Mouse (Mus musculus) ES-E14 (cell line): ENCODE data around the gene Cep162. TPM values are rescaled to one million over a fixed set of nuclear protein-coding genes. Genes with fewer than 3 reads are reported as not detected.

ENCODE experiments used
- DNase-seq: peaks from one replicate; pipeline ENCODE4 v3.0.0-alpha.2; 2013; ENCODE audit warnings: low read depth, low spot score
- H3K27ac ChIP-seq: 2 replicates; pipeline ENCODE4 v1.5.1; 2012; ENCODE audit warnings: low read depth, mild to moderate bottlenecking, low read length, moderate library complexity, mixed read lengths; ENCODE audit not compliant: poor library complexity, insufficient read depth, severe bottlenecking
- H3K36me3 ChIP-seq: 2 replicates; pipeline ENCODE4 v1.6.1; 2012; ENCODE audit warnings: mild to moderate bottlenecking, low read length, moderate library complexity, mixed read lengths; ENCODE audit not compliant: control insufficient read depth, poor library complexity, insufficient read depth, severe bottlenecking
- H3K4me1 ChIP-seq, 2 experiments: fragments of 150-350 bp in 1 of 2; sonication (generic) in 1 of 2; 2 replicates each; pipeline ENCODE4 v1.6.1; 2012; ENCODE audit warnings: low read length in 2 of 2, mild to moderate bottlenecking in 1 of 2, mixed read lengths in 1 of 2; ENCODE audit not compliant: control insufficient read depth in 2 of 2, insufficient read depth in 2 of 2, poor library complexity in 1 of 2
- H3K4me3 ChIP-seq, 2 experiments: fragments of 150-350 bp in 1 of 2; sonication (generic) in 1 of 2; 2 replicates each; pipeline ENCODE4 v1.5.1; 2012; ENCODE audit warnings: low read length in 2 of 2, low read depth in 1 of 2, mild to moderate bottlenecking in 1 of 2, mixed read lengths in 1 of 2; ENCODE audit not compliant: insufficient read depth in 1 of 2, poor library complexity in 1 of 2, severe bottlenecking in 1 of 2
- H3K9ac ChIP-seq: 2 replicates; pipeline ENCODE4 v1.6.1; 2012; ENCODE audit warnings: low read depth, mild to moderate bottlenecking, low read length, mixed read lengths; ENCODE audit not compliant: poor library complexity, insufficient read depth, severe bottlenecking
- H3K9me3 ChIP-seq: fragments of 150-350 bp; sonication (generic); 2 replicates; pipeline ENCODE4 v1.6.1; 2012; ENCODE audit warnings: low read depth, mild to moderate bottlenecking, low read length; ENCODE audit not compliant: control insufficient read depth, insufficient read depth
- CHD2 ChIP-seq: IDR thresholded peaks from 2 replicates; pipeline ENCODE4 v1.6.1; 2014; ENCODE audit warnings: mild to moderate bottlenecking, low read depth, low read length, inconsistent platforms
- HCFC1 ChIP-seq: IDR thresholded peaks from 2 replicates; pipeline ENCODE4 v1.6.1; 2012; ENCODE audit warnings: low read length, inconsistent platforms, borderline replicate concordance; ENCODE audit not compliant: insufficient read depth
- MAFK ChIP-seq: IDR thresholded peaks from 2 replicates; pipeline ENCODE4 v1.6.1; 2014; ENCODE audit warnings: mild to moderate bottlenecking, low read depth, low read length, inconsistent platforms; ENCODE audit not compliant: insufficient read depth
- ZC3H11A ChIP-seq: IDR thresholded peaks from 2 replicates; pipeline ENCODE4 v1.6.1; 2012; ENCODE audit warnings: low read depth, mild to moderate bottlenecking, inconsistent platforms, low read length, borderline replicate concordance
- ZNF384 ChIP-seq: IDR thresholded peaks from 2 replicates; pipeline ENCODE4 v1.6.1; 2012; ENCODE audit warnings: low read depth, low read length, inconsistent platforms
- in situ Hi-C, 2 experiments: fragments of 600-800 bp; cut with MboI; formaldehyde crosslinking; loops; one replicate each; pipeline ENCODE4 v1.15.1; 2025; ENCODE audit warnings: low sequenced_read_pairs in 2 of 2, inconsistent platforms in 1 of 2; ENCODE audit not compliant: unreplicated experiment in 2 of 2
- total RNA-seq: library from RNA; depleted of rRNA; stranded (reverse); fragments of 300-350 nt; gene quantifications from 2 replicates; pipeline ENCODE4 v1.2.3, GENCODE M21; 2012; rRNA removed

Cep162 gene
- total RNA-seq, 1 experiment: 4.8 TPM

- Histone ChIP-seq H3K36me3 (no peaks in the 10 kb centered on the region), H3K27ac (no peak overlapping the region), H3K4me3 (no peak overlapping the region), H3K4me1 (peaks cover 2 to 8% of the 10 kb centered on the region in 2 experiments; a peak in 3 of 4 replicates), H3K9me3 (no peaks in the 10 kb centered on the region), H3K9ac (no peak overlapping the region)
- no peak for DNase-seq
- in situ Hi-C loops: no loop called here
- TF ChIP-seq HCFC1: no peak
- no peak for TF ChIP-seq ZNF384
- TF ChIP-seq CHD2: no peak
- no peak for TF ChIP-seq MAFK
- no peak for TF ChIP-seq ZC3H11A
These were observed 110.2 kb downstream of the Cep162 start for GRCm38 (mm10) chr9:87145180-87145579.

- H3K9ac ChIP-seq: no peak overlapping the region
- no peaks in the 10 kb centered on the region for H3K36me3 ChIP-seq
- peak overlapping the region; percentile 43 to 60 for H3K4me3 ChIP-seq
- H3K27ac ChIP-seq: no peak overlapping the region
- TF ChIP-seq MAFK (no peak), ZNF384 (no peak), CHD2 (no peak), HCFC1 (no peak), ZC3H11A (no peak)
- H3K4me1 ChIP-seq: peaks cover 2 to 8% of the 10 kb centered on the region in 2 experiments; a peak in 3 of 4 replicates
- in situ Hi-C loops: no loop called here
- H3K9me3 ChIP-seq: no peaks in the 10 kb centered on the region
- peak; percentile 17 for DNase-seq
These were observed 110.8 kb downstream of the Cep162 start for GRCm38 (mm10) chr9:87144532-87144931.

GRCm38 (mm10) chr9:87144106-87144505 lies 111.2 kb downstream of the Cep162 start, which contains the start of gene Mrap2:
TSS of gene Mrap2 (plus strand) at chr9:87144306.
- H3K36me3 ChIP-seq: no peaks in the 10 kb centered on the region
- no peak within 1 kb of the TSS for H3K9ac ChIP-seq
- H3K27ac ChIP-seq: no peak within 1 kb of the TSS
- peaks cover 2 to 8% of the 10 kb centered on the region in 2 experiments; a peak in 3 of 4 replicates for H3K4me1 ChIP-seq
- no peaks in the 10 kb centered on the region for H3K9me3 ChIP-seq
- TF ChIP-seq HCFC1: 0 out of 2 replicates have a peak, but pooled peaks have one; percentile 25
- TF ChIP-seq ZC3H11A: no peak
- TF ChIP-seq CHD2: no peak
- no peak for TF ChIP-seq MAFK
- TF ChIP-seq ZNF384: no peak
- in situ Hi-C loops: no loop called here
- peak within 1 kb of the TSS; percentile 43 to 60 for H3K4me3 ChIP-seq
- DNase-seq: peak; percentile 40

DNA sequence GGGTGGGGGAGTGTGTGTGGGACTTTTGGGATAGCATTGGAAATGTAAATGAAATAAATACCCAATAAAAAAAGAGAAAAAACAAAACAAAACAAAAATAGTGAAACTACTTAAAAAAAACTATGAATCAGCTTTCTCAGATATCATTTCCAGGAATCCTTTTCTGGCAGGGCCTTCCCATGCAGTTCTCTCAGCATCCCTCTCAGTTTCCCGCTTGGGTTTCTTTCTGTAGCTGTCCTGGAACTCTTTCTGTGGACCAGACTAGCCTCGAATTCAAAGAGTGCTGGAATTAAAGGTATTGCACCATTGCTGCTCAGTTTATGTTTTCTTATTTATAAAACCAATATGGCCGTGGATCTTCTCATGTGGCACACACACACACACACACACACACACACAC lies 112.3 kb downstream of the Cep162 start:
- no peak overlapping the region for H3K9ac ChIP-seq
- peaks cover 2 to 8% of the 10 kb centered on the region in 2 experiments; a peak in 3 of 4 replicates for H3K4me1 ChIP-seq
- in situ Hi-C loops: no loop called here
- H3K36me3 ChIP-seq: no peaks in the 10 kb centered on the region
- no peak overlapping the region for H3K27ac ChIP-seq
- no peak overlapping the region for H3K4me3 ChIP-seq
- no peaks in the 10 kb centered on the region for H3K9me3 ChIP-seq
- DNase-seq: no peak
- TF ChIP-seq ZNF384 (no peak), CHD2 (no peak), HCFC1 (no peak), ZC3H11A (no peak), MAFK (no peak)

Other genes with a start within 250 kb of the Cep162 start
- gene Ripply2, start 240.0 kb downstream of the Cep162 start, total RNA-seq: not detected in 2 replicates
- 16.0 and 27.9 TPM in 2 replicates for gene Cyb5r4, start 233.5 kb downstream of the Cep162 start, total RNA-seq
- not detected in 2 replicates for gene Mrap2, start 111.2 kb downstream of the Cep162 start, total RNA-seq